Mouse (Mus musculus) heart, postnatal 0 days (tissue): ENCODE measurements around the gene Unc5cl.

ENCODE experiments used
- CTCF ChIP-seq: IDR thresholded peaks from 2 replicates; pipeline ENCODE4 v1.5.1; 2016; ENCODE audit warnings: antibody characterized with exemption, control low read depth, low read depth
- EP300 ChIP-seq: IDR thresholded peaks from 2 replicates; pipeline ENCODE4 v1.6.1; 2016; ENCODE audit warnings: antibody characterized with exemption, low read depth

- no peak for TF ChIP-seq CTCF
- TF ChIP-seq EP300: no peak
Observed at GRCm38 (mm10) chr17:48519046-48519445, 64.3 kb downstream of the Unc5cl start.
